Mouse (Mus musculus) hematopoietic stem cell, adult 5-6 weeks (primary cell): ENCODE data around the gene Esp16. TPM values are rescaled to one million over a fixed set of nuclear protein-coding genes. Genes with fewer than 3 reads are reported as not detected.
"Not testable (repeated sequence)": the region's sequence is repeated elsewhere in the genome, so short reads cannot be mapped to it uniquely, and the experiment has no call there.

Experiments
- ATAC-seq, 2 experiments: fragments of 125-278 bp in 1 of 2; replicated peaks in 1 of 2; 2 replicates each; pipeline ENCODE4 v1.8.0; 2016 to 2017; ENCODE audit warnings: inconsistent platforms in 2 of 2, mild to moderate bottlenecking in 2 of 2, moderate number of reproducible peaks in 2 of 2, low read depth in 1 of 2, moderate TSS enrichment in 1 of 2; ENCODE audit not compliant: low FRiP score in 2 of 2, poor library complexity in 2 of 2, severe bottlenecking in 2 of 2, insufficient read depth in 1 of 2, low TSS enrichment in 1 of 2
- total RNA-seq: library from RNA; stranded (forward); fragments of 172-1452, 232-1000 nt; gene quantifications from 2 replicates; pipeline ENCODE4 v1.2.3, GENCODE M21; 2017

The Esp16 gene
- total RNA-seq, result not detected in 2 replicates

GRCm38 (mm10) chr17:39535842-39536241 lies at the start of gene Esp16:
Gene Esp16, plus strand, starts transcription at chr17:39536142.
- not testable (repeated sequence) for ATAC-seq

GRCm38 (mm10) chr17:39498043-39498442 lies 37.9 kb upstream of the Esp16 start:
- ATAC-seq, result not testable (repeated sequence)

Other genes with a start within 250 kb of the Esp16 start
- gene Esp18, start 129.8 kb upstream of the Esp16 start, total RNA-seq, result not detected in 2 replicates
- not detected in 2 replicates for gene Esp15, start 104.8 kb downstream of the Esp16 start, total RNA-seq